Mouse (Mus musculus): Measurements from ENCODE around the gene Tgm6.

Tgm6 gene

DNA sequence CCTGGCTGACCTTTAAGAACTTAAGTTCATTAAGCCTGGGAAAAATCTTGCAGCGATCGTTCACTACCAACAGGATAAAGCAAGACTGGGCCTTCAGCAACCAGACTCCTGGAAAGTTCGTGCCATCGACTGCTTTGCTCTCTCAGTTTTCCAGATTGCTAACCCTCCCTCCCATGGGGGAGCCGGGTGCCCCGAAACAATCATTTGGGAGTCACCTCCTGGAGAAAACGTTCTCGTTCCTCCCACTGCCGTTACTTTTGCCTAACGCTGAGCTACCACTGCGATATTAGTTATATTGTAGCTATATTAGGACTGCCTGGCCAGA lies 66.1 kb downstream of the Tgm6 start:
- DNase-seq (ENCODE audit: low read depth, low spot score): no peak

DNA sequence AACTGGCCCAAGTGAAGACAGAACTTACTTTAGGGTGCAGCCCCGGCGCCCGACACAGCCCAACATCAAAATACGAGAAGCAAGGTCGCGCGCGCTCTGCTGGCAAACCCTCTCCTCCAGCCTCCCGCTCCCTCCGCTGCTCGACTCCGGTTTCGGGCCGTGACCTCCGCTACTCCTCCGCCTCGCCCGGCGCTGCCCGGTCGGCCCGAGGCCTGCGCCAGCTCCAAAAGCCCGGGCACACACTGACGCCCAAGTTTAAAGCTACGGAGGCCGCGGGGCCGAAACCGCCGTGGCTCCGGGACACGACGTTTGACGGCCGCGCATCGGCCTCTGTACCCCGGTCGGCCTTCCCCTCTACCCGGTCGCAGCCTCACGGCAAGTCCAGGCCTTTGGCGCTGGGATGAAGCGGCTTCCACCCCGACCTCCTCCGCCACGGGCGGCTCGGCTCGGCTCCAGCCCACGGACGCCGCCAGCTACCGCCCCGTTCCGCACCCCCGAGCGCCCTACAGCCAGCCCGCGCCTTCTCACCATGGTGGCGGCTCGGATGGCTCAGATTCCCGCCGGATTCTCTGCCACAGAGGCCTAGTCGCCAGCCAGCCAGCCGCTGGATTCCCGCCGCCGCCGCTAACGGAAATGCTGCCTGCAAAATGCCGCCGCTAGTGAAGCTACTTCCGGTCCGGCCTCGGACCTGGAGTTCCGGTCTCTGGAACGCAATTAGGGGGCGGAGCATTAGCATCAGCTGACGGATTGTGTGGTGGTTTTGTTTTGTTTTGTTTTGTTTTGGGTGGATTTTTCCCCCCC lies 66.7 kb downstream of the Tgm6 start, which contains the start of gene Snrpb:
TSS of gene Snrpb (minus strand) at position 698 of the 801 bp plus-strand sequence.
- peak; percentile 92 for DNase-seq (ENCODE audit: low read depth, low spot score)

DNA sequence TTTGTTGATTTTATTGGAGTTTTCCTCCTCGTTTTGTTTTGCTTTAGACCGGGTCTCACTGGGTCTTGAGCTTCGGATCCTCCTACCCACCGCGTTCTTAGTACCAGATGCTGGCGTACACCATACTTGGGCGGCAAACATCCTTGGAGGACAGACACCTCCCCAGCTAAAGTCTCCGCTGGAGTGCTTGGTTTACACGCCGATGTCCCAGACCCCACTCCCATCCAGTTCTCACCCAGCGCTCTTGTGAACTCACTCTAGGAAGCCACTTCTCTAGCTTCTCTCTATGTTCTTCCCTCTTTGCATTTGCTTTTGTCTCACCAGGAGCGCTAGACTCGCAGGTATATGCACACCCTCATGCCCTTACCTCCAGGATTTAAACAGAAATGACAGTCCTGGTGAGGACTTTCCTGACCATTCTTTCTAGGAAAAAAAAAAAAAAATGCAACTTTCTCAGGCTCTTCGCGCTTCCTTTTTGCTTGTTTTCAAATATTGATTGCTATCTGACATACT lies 67.3 kb downstream of the Tgm6 start:
- no peak for DNase-seq (ENCODE audit: low read depth, low spot score)

DNA sequence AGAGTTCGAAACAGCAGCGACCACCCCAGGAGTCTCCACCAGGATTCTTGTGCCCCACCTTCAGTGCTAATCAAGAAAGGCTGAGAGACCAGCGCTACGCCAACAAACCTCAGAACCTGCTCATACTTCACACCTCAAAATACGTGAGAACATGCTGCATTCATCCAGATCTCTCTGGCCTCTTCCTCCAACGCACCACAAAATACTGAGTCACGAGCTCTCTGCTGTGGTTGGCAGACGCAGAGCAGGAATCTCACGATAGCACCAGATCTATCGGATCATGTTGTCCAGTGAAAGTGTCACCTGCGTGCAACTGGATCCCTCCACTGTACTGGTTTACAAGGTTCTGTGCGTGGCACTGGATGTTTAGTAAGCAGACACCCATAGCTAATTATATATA lies 76.2 kb downstream of the Tgm6 start:
- no peak for DNase-seq (ENCODE audit: low read depth, low spot score)

DNA sequence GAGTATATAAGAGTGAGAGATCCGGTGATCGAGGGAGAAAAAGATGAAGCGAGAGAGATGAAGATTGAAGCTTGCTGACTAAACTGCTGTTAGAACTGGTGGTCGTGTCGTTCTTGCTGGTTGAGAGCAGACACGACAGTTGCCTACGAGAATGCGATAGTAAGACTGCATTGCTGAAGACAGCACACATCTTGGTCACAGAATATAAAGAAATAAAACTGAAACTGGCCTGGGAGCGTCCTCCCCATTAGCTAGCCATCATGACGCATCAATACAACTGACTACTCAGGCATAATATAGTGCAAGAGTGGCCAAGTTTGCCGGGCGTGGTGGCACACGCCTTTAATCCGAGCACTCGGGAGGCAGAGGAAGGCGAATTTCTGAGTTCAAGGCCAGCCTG lies 82.7 kb downstream of the Tgm6 start, which contains the start of gene Tmc2:
TSS of gene Tmc2 (plus strand) at position 301 of the 400 bp plus-strand sequence.
- no peak for DNase-seq (ENCODE audit: low read depth, low spot score)

DNA sequence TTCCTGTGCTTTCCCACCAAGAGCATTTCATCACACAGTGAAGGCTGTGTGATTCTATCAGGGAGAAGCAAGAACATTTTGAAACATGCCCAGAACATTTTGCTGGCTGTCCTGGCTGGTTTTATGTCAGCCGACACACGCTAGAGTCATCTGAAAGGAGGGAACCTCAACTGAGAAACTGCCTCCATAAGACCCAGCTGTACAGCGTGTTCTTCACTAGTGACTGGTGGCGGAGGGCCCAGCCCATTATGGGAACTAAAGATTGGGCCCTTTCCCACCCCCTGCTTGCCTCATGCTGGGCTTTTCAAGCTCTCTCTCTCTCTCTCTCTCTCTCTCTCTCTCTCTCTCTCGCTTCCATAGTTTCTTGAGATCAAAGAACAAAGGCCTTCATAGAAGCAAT lies 88.7 kb downstream of the Tgm6 start:
- no peak for DNase-seq (ENCODE audit: low read depth, low spot score)

Data from A20 (cell line).